Mouse (Mus musculus): Measurements from ENCODE around the gene Lin37.

Lin37 gene

GRCm38 (mm10) chr7:30586455-30587020 lies 26.9 kb upstream of the Lin37 start:
- DNase-seq (ENCODE audit: low spot score): no peak

- no peak for DNase-seq (ENCODE audit: low spot score)
These were observed 25.5 kb upstream of the Lin37 start for GRCm38 (mm10) chr7:30585170-30585569.

GRCm38 (mm10) chr7:30584339-30584738 lies 24.7 kb upstream of the Lin37 start:
- DNase-seq (ENCODE audit: low spot score): no peak

DNA sequence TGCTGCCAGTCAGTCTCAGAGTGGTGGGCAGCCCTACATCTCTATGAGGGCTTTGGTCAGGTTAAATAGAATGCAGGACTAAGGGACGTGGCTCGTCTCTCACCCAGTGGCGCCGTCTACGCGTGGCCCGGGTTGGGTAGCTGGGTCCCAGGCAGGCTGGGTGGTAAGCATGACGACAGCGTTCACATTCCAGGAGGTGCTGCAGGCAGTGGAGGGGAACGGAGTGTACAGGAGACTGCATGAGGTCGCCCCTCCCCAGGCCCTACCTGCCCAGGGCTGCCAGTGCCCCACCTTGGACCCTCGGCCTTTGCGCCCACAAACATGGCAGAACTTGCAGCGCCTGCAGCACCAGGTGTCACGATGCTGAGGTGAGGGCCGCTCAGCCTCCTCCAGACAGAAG lies 21.9 kb upstream of the Lin37 start:
- DNase-seq (ENCODE audit: low spot score): no peak

DNA sequence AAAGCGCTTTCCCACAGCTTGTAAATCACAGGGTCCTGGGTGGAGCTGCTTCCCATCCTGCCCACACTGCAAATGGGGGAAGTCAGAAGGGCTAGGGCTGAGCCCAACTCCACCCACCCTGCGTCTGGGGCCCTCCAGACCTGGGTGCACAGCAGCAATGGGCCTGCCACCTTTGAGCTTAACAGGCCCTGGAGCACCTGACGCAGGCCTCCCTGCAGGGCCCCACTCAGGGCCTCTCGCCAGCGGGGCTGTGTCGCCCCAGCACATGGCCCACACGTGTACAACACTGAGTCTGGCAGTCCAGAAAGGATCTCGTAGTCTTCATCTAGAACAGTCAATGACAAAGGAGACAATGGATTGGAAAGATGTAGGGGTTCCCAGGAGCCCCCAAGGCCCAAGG lies 20.3 kb upstream of the Lin37 start:
- DNase-seq (ENCODE audit: low spot score): no peak

- DNase-seq (ENCODE audit: low spot score): no peak
These were observed 13.3 kb upstream of the Lin37 start for GRCm38 (mm10) chr7:30572969-30573368.

GRCm38 (mm10) chr7:30572389-30572788 lies 12.8 kb upstream of the Lin37 start:
- DNase-seq (ENCODE audit: low spot score): no peak

GRCm38 (mm10) chr7:30567555-30567954 lies 7.9 kb upstream of the Lin37 start:
- no peak for DNase-seq (ENCODE audit: low spot score)

GRCm38 (mm10) chr7:30566033-30566432 lies 6.4 kb upstream of the Lin37 start:
- no peak for DNase-seq (ENCODE audit: low spot score)

DNA sequence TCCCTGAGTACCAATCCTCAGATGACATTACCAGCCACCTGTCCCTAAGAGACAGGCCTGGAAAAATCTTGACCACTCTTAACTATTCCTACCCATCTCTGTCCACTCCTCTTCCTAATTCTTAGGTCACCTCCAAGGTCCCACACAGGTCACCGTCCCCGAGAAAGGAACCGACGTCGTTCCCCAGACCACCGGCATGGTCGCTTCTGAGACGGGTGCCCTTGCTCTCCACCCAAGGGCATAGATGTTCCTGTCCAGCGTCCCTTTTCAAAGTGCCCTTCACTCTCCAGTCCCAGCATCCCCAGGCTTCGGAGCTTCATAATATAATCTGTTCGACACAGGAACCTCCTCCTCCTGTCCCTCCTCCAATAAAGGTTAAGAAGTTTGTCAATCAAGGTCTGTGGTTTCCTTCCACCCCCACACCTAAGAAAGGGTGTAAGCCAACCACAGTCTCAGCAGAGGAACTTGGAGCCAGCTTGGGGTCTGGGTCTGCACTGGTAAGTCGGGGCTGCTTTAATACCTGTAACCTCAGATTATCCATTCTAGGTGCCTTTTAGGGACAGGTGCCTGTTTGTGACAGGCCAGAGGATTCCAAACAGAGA lies 5.4 kb upstream of the Lin37 start, which contains the start of gene Igflr1:
Igflr1 (plus strand) TSS at position 458 of the 602 bp plus-strand sequence.
- no peak for DNase-seq (ENCODE audit: low spot score)

- DNase-seq (ENCODE audit: low spot score): no peak
These were observed 4.3 kb upstream of the Lin37 start for GRCm38 (mm10) chr7:30563906-30564280.

DNA sequence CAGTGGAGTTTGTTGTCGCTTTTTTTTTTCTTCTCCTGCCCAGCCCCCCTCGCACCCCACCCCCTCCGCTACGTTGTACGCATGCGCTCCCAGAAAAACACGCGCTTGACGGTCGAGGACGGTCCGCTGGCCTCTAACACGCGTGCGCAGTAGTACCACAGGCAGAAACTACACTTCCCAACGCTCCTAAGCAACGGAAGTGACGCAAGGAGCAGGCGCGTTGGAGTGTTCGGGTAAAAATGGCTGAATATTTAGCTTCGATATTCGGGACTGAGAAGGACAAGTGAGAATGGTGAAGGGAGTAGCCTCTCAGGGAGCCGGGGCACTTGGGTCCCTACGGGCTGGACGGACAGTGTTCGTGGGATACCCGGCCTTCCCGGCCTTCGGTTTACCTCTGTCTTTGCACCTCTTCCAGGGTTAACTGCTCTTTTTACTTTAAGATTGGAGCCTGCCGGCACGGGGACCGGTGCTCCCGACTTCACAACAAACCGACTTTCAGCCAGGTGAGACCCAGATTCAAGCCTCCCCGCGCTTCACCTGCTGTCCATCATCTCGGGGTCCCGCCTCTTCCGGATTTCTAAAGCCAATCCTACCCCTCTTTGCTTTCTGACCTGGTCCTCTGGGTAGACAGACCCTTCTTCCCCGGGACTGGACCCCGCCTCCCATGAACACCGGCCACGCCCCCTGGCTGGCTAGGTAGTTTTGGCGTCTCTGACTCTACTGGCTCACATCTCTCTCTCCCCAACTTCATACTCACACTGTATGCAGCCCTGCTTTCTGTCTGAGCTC lies 3.7 kb upstream of the Lin37 start, which contains the start of the genes U2af1l4, Gm49396 and Psenen:
U2af1l4 (plus strand) TSS at position 185 of the 789 bp plus-strand sequence.
Gm49396 (plus strand) TSS at position 228 of the 789 bp plus-strand sequence.
Psenen (minus strand) TSS at position 511 of the 789 bp plus-strand sequence.
- peak; percentile 92 for DNase-seq (ENCODE audit: low spot score)

GRCm38 (mm10) chr7:30562526-30563116 lies 3.0 kb upstream of the Lin37 start:
- peak; percentile 26 for DNase-seq (ENCODE audit: low spot score)

DNA sequence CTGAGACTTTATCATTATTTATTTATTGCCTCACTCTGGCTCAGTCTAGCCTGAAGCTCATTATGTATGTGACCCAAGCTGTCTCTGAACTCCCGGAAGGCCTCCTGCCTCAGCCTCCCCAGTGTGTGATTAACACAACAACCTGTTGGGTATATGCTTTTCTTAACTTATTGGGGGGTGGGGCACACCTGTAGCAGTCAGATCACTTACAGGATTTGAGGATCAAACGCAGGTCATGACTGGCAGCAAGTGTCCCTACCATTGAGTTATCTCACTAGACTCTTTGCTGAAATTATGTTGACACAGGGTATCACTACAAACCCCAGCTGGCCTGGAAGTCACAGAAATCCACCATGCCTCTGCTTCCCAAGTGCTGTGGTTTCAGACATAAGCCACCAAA lies 658 bp upstream of the Lin37 start:
- DNase-seq (ENCODE audit: low spot score): no peak

- no peak for DNase-seq (ENCODE audit: low spot score)
These were observed 789 bp downstream of the Lin37 start for GRCm38 (mm10) chr7:30558656-30559442.

DNA sequence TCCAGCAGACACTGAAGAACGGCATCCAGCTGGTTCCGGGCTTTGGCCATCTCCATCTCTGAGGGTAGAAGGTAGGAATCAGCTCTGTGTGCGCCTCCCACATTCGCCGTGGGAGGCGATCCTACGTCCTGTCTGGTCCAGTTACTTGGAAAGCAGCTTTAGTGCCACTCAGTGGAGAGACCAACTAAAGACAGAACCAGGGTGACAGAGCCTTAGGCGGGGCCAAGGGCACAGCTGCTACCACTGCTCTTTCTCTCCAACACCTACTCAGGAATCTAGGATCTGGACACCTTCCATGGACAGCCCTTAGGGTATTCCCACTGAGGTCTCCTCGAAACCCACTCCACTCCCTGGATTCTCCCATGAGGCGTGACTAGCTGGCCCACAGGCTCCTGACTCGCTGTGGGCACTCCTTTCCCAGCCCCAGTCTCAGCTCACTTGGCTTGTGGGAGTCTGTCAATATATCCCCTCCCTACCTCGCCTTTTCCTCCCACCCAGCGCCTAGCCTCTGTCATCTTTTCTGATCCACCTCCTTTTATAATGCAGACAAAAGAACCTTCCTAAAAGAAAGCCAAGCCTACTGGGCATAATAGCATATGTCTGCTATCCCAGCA lies 1.6 kb downstream of the Lin37 start:
- DNase-seq (ENCODE audit: low spot score): no peak

DNA sequence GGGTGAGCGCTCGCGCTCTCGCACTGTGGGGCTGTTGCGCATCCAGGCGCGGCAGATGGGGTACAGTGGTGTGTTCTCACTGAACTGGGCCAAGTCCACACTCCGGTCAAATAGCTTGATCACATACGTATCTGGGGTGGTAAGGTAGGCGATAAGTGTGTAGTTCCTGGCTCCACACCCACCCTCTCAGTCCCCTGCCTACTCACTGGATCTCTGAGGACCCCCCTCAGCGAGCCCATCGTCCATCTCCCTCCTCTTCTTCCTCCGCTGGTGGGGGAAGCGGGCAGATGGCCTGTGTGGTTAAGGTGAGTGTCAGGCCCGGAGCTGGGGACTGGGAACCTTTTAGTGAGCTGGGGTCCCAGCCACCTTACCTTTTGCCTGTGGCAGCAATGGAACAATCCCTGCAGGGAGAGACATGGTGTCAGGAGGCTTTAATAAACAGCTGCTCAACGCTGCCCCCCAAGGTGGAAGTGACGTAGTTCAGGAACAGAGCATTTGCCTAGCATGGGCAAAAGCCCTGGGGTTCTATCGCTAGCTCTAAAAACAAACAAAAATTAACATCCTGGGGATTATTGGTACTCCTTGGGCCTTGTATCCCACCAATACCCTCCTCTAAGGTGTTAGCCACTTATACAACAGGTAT lies 2.6 kb downstream of the Lin37 start:
- no peak for DNase-seq (ENCODE audit: low spot score)

DNA sequence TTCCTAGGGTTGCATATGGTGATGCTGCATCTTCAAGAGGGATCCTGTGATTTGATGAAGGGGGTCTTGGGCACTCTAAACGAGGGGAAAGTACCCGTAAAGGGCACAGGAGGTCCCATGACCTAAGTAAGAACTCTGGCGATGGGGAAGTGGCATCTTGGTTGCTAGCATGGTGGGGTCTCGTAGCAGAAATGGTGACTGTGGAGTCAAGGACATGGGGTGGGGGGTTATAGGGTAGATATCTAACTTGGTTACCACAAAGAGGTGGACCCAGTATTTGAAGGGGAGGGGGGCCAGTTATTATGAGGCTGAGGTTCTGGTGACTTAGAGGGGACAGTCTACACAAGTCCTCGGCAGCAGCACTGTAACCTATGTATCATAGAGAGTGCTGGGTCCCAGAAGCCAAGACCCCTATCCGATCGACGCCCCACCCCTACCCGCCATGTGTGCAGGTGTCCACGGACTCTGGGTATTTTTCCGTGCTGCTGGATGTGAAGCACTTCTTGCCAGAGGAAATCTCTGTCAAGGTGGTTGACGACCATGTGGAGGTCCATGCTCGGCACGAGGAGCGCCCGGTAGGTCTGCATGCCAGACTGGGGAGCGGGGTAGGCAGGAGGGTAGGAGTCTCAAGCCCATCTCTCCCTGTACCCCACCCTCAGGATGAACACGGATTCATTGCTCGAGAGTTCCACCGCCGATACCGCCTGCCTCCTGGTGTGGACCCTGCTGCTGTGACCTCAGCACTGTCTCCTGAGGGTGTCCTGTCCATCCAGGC lies 5.6 kb downstream of the Lin37 start:
- no peak for DNase-seq (ENCODE audit: low spot score)

DNA sequence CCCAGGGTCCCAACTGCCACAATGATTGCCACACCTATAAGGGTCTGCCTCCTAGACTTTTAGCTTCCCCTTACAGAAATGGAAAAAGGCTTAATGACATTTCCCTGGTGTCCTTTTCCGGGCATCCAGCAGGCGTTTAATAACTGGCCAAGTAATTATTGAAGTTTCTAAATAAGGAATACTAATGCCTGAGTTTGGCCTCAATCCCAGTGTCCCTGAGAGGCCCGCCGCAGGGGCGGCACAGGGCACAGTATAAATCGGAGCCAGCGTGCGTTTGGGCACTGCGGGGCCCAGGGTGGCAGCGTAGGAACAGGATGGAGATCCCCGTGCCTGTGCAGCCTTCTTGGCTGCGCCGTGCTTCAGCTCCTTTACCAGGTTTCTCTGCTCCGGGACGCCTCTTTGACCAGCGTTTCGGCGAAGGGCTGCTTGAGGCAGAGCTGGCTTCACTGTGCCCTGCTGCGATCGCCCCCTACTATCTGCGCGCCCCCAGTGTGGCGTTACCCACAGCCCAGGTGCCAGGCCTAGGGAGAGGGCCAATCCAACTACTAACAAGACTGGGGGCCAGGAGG lies 6.5 kb downstream of the Lin37 start:
- DNase-seq (ENCODE audit: low spot score): no peak
